Mouse (Mus musculus): ENCODE measurements around the gene Nuak2. TPM values are rescaled to one million over a fixed set of nuclear protein-coding genes. Genes with fewer than 3 reads are reported as not detected.

Gene Nuak2
- total RNA-seq, 1 experiment: 8.0 TPM

- H3K36me3 ChIP-seq (ENCODE audit: control insufficient read depth, insufficient read depth, low read length, poor library complexity, severe bottlenecking): no peaks in the 10 kb centered on the region
- H3K4me3 ChIP-seq (ENCODE audit: insufficient read depth in 1 of 2, low read depth in 1 of 2, low read length in 2 of 2, poor library complexity in 1 of 2, severe bottlenecking in 1 of 2): no peak overlapping the region
- TF ChIP-seq CHD2 (IDR thresholded peaks at IDR 0.05; ENCODE audit: low read depth, low read length): no peak
- TF ChIP-seq MAFK (IDR thresholded peaks at IDR 0.05; ENCODE audit: insufficient read depth, low read depth, low read length): no peak
- TF ChIP-seq ZNF384 (IDR thresholded peaks at IDR 0.05; ENCODE audit: low read depth, low read length): no peak
- no peak for TF ChIP-seq ZC3H11A (IDR thresholded peaks at IDR 0.05; ENCODE audit: borderline replicate concordance, low read depth, low read length)
- TF ChIP-seq HCFC1 (IDR thresholded peaks at IDR 0.05; ENCODE audit: borderline replicate concordance, insufficient read depth, low read length): no peak
- no peaks in the 10 kb centered on the region for H3K9me3 ChIP-seq (ENCODE audit: control insufficient read depth, insufficient read depth, low read depth, low read length)
- H3K27ac ChIP-seq (ENCODE audit: insufficient read depth, low read depth, low read length, poor library complexity, severe bottlenecking): no peak overlapping the region
- H3K4me1 ChIP-seq (ENCODE audit: control insufficient read depth in 2 of 2, insufficient read depth in 2 of 2, low read length in 2 of 2, poor library complexity in 1 of 2): peaks cover 0 to 9% of the 10 kb centered on the region in 2 experiments; a peak in 1 of 4 replicates
- no peak for DNase-seq (ENCODE audit: low read depth, low spot score)
- in situ Hi-C loops (cut with MboI; ENCODE audit: low sequenced_read_pairs in 2 of 2, unreplicated experiment in 2 of 2): no loop called here
- no peak overlapping the region for H3K9ac ChIP-seq (ENCODE audit: insufficient read depth, low read depth, low read length, poor library complexity, severe bottlenecking)
These were observed 16.2 kb upstream of the Nuak2 start for GRCm38 (mm10) chr1:132299744-132300143.

DNA sequence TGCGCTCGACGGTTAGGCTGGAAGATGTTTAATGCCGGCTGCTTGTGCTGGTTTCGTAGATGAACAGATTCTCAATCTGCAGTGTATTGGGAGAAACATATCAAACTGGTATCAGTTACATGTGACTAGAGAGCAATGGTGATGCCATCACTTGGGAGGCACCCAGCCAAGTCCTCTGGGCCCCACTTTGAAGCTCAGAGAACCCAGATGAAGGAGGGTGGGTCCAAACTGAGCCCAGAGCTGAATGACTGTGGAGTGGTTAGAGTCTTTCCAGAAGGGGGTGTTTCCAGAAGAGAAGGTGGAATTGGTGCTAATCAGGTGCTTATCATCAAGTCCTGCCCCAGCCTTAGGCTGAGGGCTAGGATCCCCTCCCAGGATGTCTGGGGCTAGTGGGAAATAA lies 14.7 kb upstream of the Nuak2 start:
- TF ChIP-seq HCFC1 (IDR thresholded peaks at IDR 0.05; ENCODE audit: borderline replicate concordance, insufficient read depth, low read length) (no peak), CHD2 (IDR thresholded peaks at IDR 0.05; ENCODE audit: low read depth, low read length) (no peak), ZC3H11A (IDR thresholded peaks at IDR 0.05; ENCODE audit: borderline replicate concordance, low read depth, low read length) (no peak), ZNF384 (IDR thresholded peaks at IDR 0.05; ENCODE audit: low read depth, low read length) (no peak), MAFK (IDR thresholded peaks at IDR 0.05; ENCODE audit: insufficient read depth, low read depth, low read length) (no peak)
- Histone ChIP-seq H3K36me3 (ENCODE audit: control insufficient read depth, insufficient read depth, low read length, poor library complexity, severe bottlenecking) (no peaks in the 10 kb centered on the region), H3K4me3 (ENCODE audit: insufficient read depth in 1 of 2, low read depth in 1 of 2, low read length in 2 of 2, poor library complexity in 1 of 2, severe bottlenecking in 1 of 2) (no peak overlapping the region), H3K9ac (ENCODE audit: insufficient read depth, low read depth, low read length, poor library complexity, severe bottlenecking) (no peak overlapping the region), H3K9me3 (ENCODE audit: control insufficient read depth, insufficient read depth, low read depth, low read length) (no peaks in the 10 kb centered on the region), H3K27ac (ENCODE audit: insufficient read depth, low read depth, low read length, poor library complexity, severe bottlenecking) (no peak overlapping the region), H3K4me1 (ENCODE audit: control insufficient read depth in 2 of 2, insufficient read depth in 2 of 2, low read length in 2 of 2, poor library complexity in 1 of 2) (peaks cover 2 to 11% of the 10 kb centered on the region in 2 experiments; a peak in 1 of 4 replicates)
- DNase-seq (ENCODE audit: low read depth, low spot score): no peak
- in situ Hi-C loops (cut with MboI; ENCODE audit: low sequenced_read_pairs in 2 of 2, unreplicated experiment in 2 of 2): no loop called here

DNA sequence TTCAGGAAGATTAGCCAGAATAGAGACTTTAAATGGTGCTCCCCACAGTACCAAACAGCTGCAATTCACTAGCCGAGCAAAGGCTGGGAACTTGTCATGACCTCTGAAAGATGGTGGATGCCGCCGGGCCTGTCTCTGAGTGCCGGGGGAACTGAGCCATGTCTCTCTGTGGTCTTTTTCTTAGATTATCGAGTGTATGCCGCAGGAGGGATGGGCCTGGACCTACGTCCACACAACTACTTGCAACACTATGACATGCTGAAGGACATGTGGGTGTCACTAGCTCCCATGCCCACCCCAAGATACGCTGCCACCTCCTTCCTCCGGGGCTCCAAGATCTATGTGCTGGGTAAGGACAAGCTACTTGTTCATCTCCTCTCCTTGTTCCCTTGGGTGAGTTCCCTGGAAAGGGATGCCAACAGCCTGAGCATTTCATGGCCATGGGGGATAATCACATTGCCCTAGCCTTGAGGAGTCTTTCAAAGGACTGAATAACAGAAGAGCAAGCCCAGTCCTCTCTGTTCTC lies 13.5 kb upstream of the Nuak2 start:
- Histone ChIP-seq H3K36me3 (ENCODE audit: control insufficient read depth, insufficient read depth, low read length, poor library complexity, severe bottlenecking) (no peaks in the 10 kb centered on the region), H3K4me3 (ENCODE audit: insufficient read depth in 1 of 2, low read depth in 1 of 2, low read length in 2 of 2, poor library complexity in 1 of 2, severe bottlenecking in 1 of 2) (no peak overlapping the region), H3K9ac (ENCODE audit: insufficient read depth, low read depth, low read length, poor library complexity, severe bottlenecking) (no peak overlapping the region), H3K27ac (ENCODE audit: insufficient read depth, low read depth, low read length, poor library complexity, severe bottlenecking) (no peak overlapping the region), H3K4me1 (ENCODE audit: control insufficient read depth in 2 of 2, insufficient read depth in 2 of 2, low read length in 2 of 2, poor library complexity in 1 of 2) (peaks cover 2 to 13% of the 10 kb centered on the region in 2 experiments; a peak in 1 of 4 replicates), H3K9me3 (ENCODE audit: control insufficient read depth, insufficient read depth, low read depth, low read length) (no peaks in the 10 kb centered on the region)
- no peak for DNase-seq (ENCODE audit: low read depth, low spot score)
- in situ Hi-C loops (cut with MboI; ENCODE audit: low sequenced_read_pairs in 2 of 2, unreplicated experiment in 2 of 2): no loop called here
- TF ChIP-seq ZC3H11A (IDR thresholded peaks at IDR 0.05; ENCODE audit: borderline replicate concordance, low read depth, low read length): no peak
- TF ChIP-seq ZNF384 (IDR thresholded peaks at IDR 0.05; ENCODE audit: low read depth, low read length): no peak
- TF ChIP-seq MAFK (IDR thresholded peaks at IDR 0.05; ENCODE audit: insufficient read depth, low read depth, low read length): no peak
- TF ChIP-seq CHD2 (IDR thresholded peaks at IDR 0.05; ENCODE audit: low read depth, low read length): no peak
- no peak for TF ChIP-seq HCFC1 (IDR thresholded peaks at IDR 0.05; ENCODE audit: borderline replicate concordance, insufficient read depth, low read length)

- H3K4me1 ChIP-seq (ENCODE audit: control insufficient read depth in 2 of 2, insufficient read depth in 2 of 2, low read length in 2 of 2, poor library complexity in 1 of 2): peaks cover 2 to 10% of the 10 kb centered on the region in 2 experiments; a peak in 1 of 4 replicates
These were observed 11.2 kb upstream of the Nuak2 start for GRCm38 (mm10) chr1:132304618-132305214.

More at GRCm38 (mm10) chr1:132304618-132305214, 11.2 kb upstream of the Nuak2 start:
- no peak overlapping the region for H3K4me3 ChIP-seq (ENCODE audit: insufficient read depth in 1 of 2, low read depth in 1 of 2, low read length in 2 of 2, poor library complexity in 1 of 2, severe bottlenecking in 1 of 2)
- no peaks in the 10 kb centered on the region for H3K9me3 ChIP-seq (ENCODE audit: control insufficient read depth, insufficient read depth, low read depth, low read length)
- no peak for DNase-seq (ENCODE audit: low read depth, low spot score)
- in situ Hi-C loops (cut with MboI; ENCODE audit: low sequenced_read_pairs in 2 of 2, unreplicated experiment in 2 of 2): loop anchor here in 1 of 2 experiments (5.0 kb wide), 1 partner anchor 53 kb away; no protein-coding TSS in a partner anchor
- TF ChIP-seq CHD2 (IDR thresholded peaks at IDR 0.05; ENCODE audit: low read depth, low read length) (no peak), ZNF384 (IDR thresholded peaks at IDR 0.05; ENCODE audit: low read depth, low read length) (no peak)
- H3K9ac ChIP-seq (ENCODE audit: insufficient read depth, low read depth, low read length, poor library complexity, severe bottlenecking): no peak overlapping the region
- no peak overlapping the region for H3K27ac ChIP-seq (ENCODE audit: insufficient read depth, low read depth, low read length, poor library complexity, severe bottlenecking)
- H3K36me3 ChIP-seq (ENCODE audit: control insufficient read depth, insufficient read depth, low read length, poor library complexity, severe bottlenecking): no peaks in the 10 kb centered on the region
